Mouse (Mus musculus): Measurements from ENCODE around the gene Fam83c. TPM values are rescaled to one million over a fixed set of nuclear protein-coding genes. Genes with fewer than 3 reads are reported as not detected.
A peak's percentile ranks its signal among the peaks of the same experiment; 100 is the strongest.

The Fam83c gene
- polyA plus RNA-seq, 1 experiment from 2014 or later, result 0.66 TPM

- H3K27ac ChIP-seq, result no peak overlapping the region
- peaks cover 33% of the 10 kb centered on the region for H3K36me3 ChIP-seq
- no peak overlapping the region for H3K9ac ChIP-seq (replicated peaks)
- no peak overlapping the region for H3K4me2 ChIP-seq (replicated peaks)
- H3K9me3 ChIP-seq, result no peaks in the 10 kb centered on the region
- ATAC-seq, result no peak
- H3K27me3 ChIP-seq, result no peaks in the 10 kb centered on the region
- H3K4me1 ChIP-seq (replicated peaks), result no peaks in the 10 kb centered on the region
- WGBS, result 92% methylated on average over 4 of the region's 4 CpGs
- no peak overlapping the region for H3K4me3 ChIP-seq (replicated peaks)
Measured at GRCm38 (mm10) chr2:155809620-155810019, 25.0 kb downstream of the Fam83c start.

GRCm38 (mm10) chr2:155807408-155807807 is 27.2 kb downstream of the Fam83c start:
- no peak overlapping the region for H3K27ac ChIP-seq
- no peak overlapping the region for H3K4me2 ChIP-seq (replicated peaks)
- H3K27me3 ChIP-seq, result no peaks in the 10 kb centered on the region
- no peaks in the 10 kb centered on the region for H3K4me1 ChIP-seq (replicated peaks)
- WGBS, result 85% methylated on average over 4 of the region's 4 CpGs
- peaks cover 32% of the 10 kb centered on the region for H3K36me3 ChIP-seq
- H3K9me3 ChIP-seq, result no peaks in the 10 kb centered on the region
- ATAC-seq, result no peak
- no peak overlapping the region for H3K4me3 ChIP-seq (replicated peaks)
- no peak overlapping the region for H3K9ac ChIP-seq (replicated peaks)

- Histone ChIP-seq H3K27me3 (no peaks in the 10 kb centered on the region), H3K9me3 (no peaks in the 10 kb centered on the region), H3K36me3 (peaks cover 35% of the 10 kb centered on the region), H3K9ac (replicated peaks) (no peak overlapping the region), H3K4me3 (replicated peaks) (no peak overlapping the region), H3K4me2 (replicated peaks) (no peak overlapping the region), H3K4me1 (replicated peaks) (no peaks in the 10 kb centered on the region), H3K27ac (no peak overlapping the region)
- ATAC-seq, result no peak
- WGBS, result 75% methylated on average over 5 of the region's 5 CpGs
Measured at GRCm38 (mm10) chr2:155806548-155806947, 28.1 kb downstream of the Fam83c start.

GRCm38 (mm10) chr2:155805925-155806255 is 28.8 kb downstream of the Fam83c start:
- no peak overlapping the region for H3K9ac ChIP-seq (replicated peaks)
- ATAC-seq, result no peak
- H3K27ac ChIP-seq, result no peak overlapping the region
- 84% methylated on average over 6 of the region's 6 CpGs for WGBS
- no peaks in the 10 kb centered on the region for H3K9me3 ChIP-seq
- no peaks in the 10 kb centered on the region for H3K27me3 ChIP-seq
- H3K36me3 ChIP-seq, result peaks cover 38% of the 10 kb centered on the region
- no peaks in the 10 kb centered on the region for H3K4me1 ChIP-seq (replicated peaks)
- no peak overlapping the region for H3K4me2 ChIP-seq (replicated peaks)
- no peak overlapping the region for H3K4me3 ChIP-seq (replicated peaks)

- Histone ChIP-seq H3K4me3 (replicated peaks) (no peak overlapping the region), H3K36me3 (peaks cover 38% of the 10 kb centered on the region), H3K27ac (no peak overlapping the region), H3K27me3 (no peaks in the 10 kb centered on the region), H3K9me3 (no peaks in the 10 kb centered on the region), H3K4me2 (replicated peaks) (no peak overlapping the region), H3K4me1 (replicated peaks) (no peaks in the 10 kb centered on the region), H3K9ac (replicated peaks) (no peak overlapping the region; the same call in 1 of the 2 replicates)
- ATAC-seq, result no peak
- WGBS, result 70% methylated on average over 6 of the region's 6 CpGs
Measured at GRCm38 (mm10) chr2:155805231-155805924, 29.3 kb downstream of the Fam83c start.

- 76% methylated on average over 5 of the region's 5 CpGs for WGBS
- H3K36me3 ChIP-seq, result peaks cover 45% of the 10 kb centered on the region
- H3K4me3 ChIP-seq (replicated peaks), result no peak overlapping the region
- no peaks in the 10 kb centered on the region for H3K27me3 ChIP-seq
- no peak for ATAC-seq
- no peak overlapping the region for H3K9ac ChIP-seq (replicated peaks)
- H3K27ac ChIP-seq, result no peak overlapping the region
- no peaks in the 10 kb centered on the region for H3K9me3 ChIP-seq
- H3K4me1 ChIP-seq (replicated peaks), result no peaks in the 10 kb centered on the region
- H3K4me2 ChIP-seq (replicated peaks), result no peak overlapping the region
Measured at GRCm38 (mm10) chr2:155804053-155804452, 30.6 kb downstream of the Fam83c start.

- H3K4me3 ChIP-seq (replicated peaks), result no peak overlapping the region
- H3K4me1 ChIP-seq (replicated peaks), result no peaks in the 10 kb centered on the region
- H3K4me2 ChIP-seq (replicated peaks), result no peak overlapping the region
- H3K9me3 ChIP-seq, result no peaks in the 10 kb centered on the region
- no peak for ATAC-seq
- H3K36me3 ChIP-seq, result peaks cover 55% of the 10 kb centered on the region
- WGBS, result 58% methylated on average over 3 of the region's 3 CpGs
- no peak overlapping the region for H3K9ac ChIP-seq (replicated peaks)
- no peaks in the 10 kb centered on the region for H3K27me3 ChIP-seq
- no peak overlapping the region for H3K27ac ChIP-seq
Measured at GRCm38 (mm10) chr2:155802761-155803160, 31.9 kb downstream of the Fam83c start.

GRCm38 (mm10) chr2:155798613-155799012 is 36.0 kb downstream of the Fam83c start:
- no peak for ATAC-seq
- H3K27me3 ChIP-seq, result no peaks in the 10 kb centered on the region
- H3K9ac ChIP-seq (replicated peaks), result no peak overlapping the region
- H3K4me1 ChIP-seq (replicated peaks), result no peaks in the 10 kb centered on the region
- H3K27ac ChIP-seq, result no peak overlapping the region
- no peak overlapping the region for H3K4me2 ChIP-seq (replicated peaks)
- H3K9me3 ChIP-seq, result no peaks in the 10 kb centered on the region
- no peak overlapping the region for H3K4me3 ChIP-seq (replicated peaks)
- peaks cover 67% of the 10 kb centered on the region for H3K36me3 ChIP-seq
- WGBS, result 62% methylated on average over 3 of the region's 3 CpGs

GRCm38 (mm10) chr2:155794674-155795445 is 39.8 kb downstream of the Fam83c start:
- ATAC-seq, result no peak
- H3K4me2 ChIP-seq (replicated peaks), result no peak overlapping the region

GRCm38 (mm10) chr2:155792899-155793298 is 41.8 kb downstream of the Fam83c start:
- no peak overlapping the region for H3K27ac ChIP-seq
- H3K9me3 ChIP-seq, result no peaks in the 10 kb centered on the region
- 29% methylated on average over 12 of the region's 12 CpGs for WGBS
- H3K36me3 ChIP-seq, result peaks cover 20% of the 10 kb centered on the region
- 0 out of 2 replicates have a peak overlapping the region, but pooled peaks have one; percentile 3 for H3K4me2 ChIP-seq (replicated peaks)
- H3K4me3 ChIP-seq (replicated peaks), result no peak overlapping the region
- H3K27me3 ChIP-seq, result no peaks in the 10 kb centered on the region
- 0 out of 2 replicates have a peak, but pooled peaks cover 3% of the 10 kb centered on the region for H3K4me1 ChIP-seq (replicated peaks)
- no peak for ATAC-seq
- H3K9ac ChIP-seq (replicated peaks), result no peak overlapping the region

More at GRCm38 (mm10) chr2:155794674-155795445, 39.8 kb downstream of the Fam83c start:
- Histone ChIP-seq H3K4me1 (replicated peaks) (0 out of 2 replicates have a peak, but pooled peaks cover 3% of the 10 kb centered on the region), H3K9me3 (no peaks in the 10 kb centered on the region), H3K36me3 (peaks cover 38% of the 10 kb centered on the region), H3K27me3 (no peaks in the 10 kb centered on the region), H3K27ac (no peak overlapping the region), H3K4me3 (replicated peaks) (no peak overlapping the region), H3K9ac (replicated peaks) (no peak overlapping the region)
- WGBS, result 90% methylated on average over 12 of the region's 12 CpGs

GRCm38 (mm10) chr2:155787949-155788931 is 46.4 kb downstream of the Fam83c start:
- Histone ChIP-seq H3K36me3 (0 out of 2 replicates have a peak, but pooled peaks cover 3% of the 10 kb centered on the region), H3K27ac (no peak overlapping the region), H3K9ac (replicated peaks) (no peak overlapping the region), H3K9me3 (no peaks in the 10 kb centered on the region), H3K27me3 (no peaks in the 10 kb centered on the region), H3K4me1 (replicated peaks) (0 out of 2 replicates have a peak, but pooled peaks cover 3% of the 10 kb centered on the region), H3K4me3 (replicated peaks) (no peak overlapping the region), H3K4me2 (replicated peaks) (no peak overlapping the region)
- ATAC-seq, result no peak
- WGBS, result 82% methylated on average over 18 of the region's 18 CpGs

Measured in midbrain, embryonic 13.5 days (tissue).